Mouse (Mus musculus) olfactory bulb, adult 2 months (tissue): ENCODE data around the gene Bmp4.

Experiments used
- CTCF ChIP-seq: fragments of 200-500 bp; IDR thresholded peaks from 2 replicates; pipeline ENCODE4 v1.5.1; 2012; ENCODE audit warnings: low read depth, mild to moderate bottlenecking, low read length, moderate library complexity; ENCODE audit not compliant: insufficient read depth
- POLR2A ChIP-seq: fragments of 200-500 bp; IDR thresholded peaks from 2 replicates; pipeline ENCODE4 v1.6.1; 2012; ENCODE audit warnings: mild to moderate bottlenecking, low read depth, low read length, moderate library complexity; ENCODE audit not compliant: insufficient read depth

GRCm38 (mm10) chr14:46386478-46387356 lies 3.8 kb downstream of the Bmp4 start:
- no peak for TF ChIP-seq CTCF
- no peak for TF ChIP-seq POLR2A
